Mouse (Mus musculus): ENCODE data around the gene Rbfox3. TPM values are rescaled to one million over a fixed set of nuclear protein-coding genes. Genes with fewer than 3 reads are reported as not detected.

The Rbfox3 gene
- polyA plus RNA-seq, 1 experiment from 2014 or later: 1.6 TPM

GRCm38 (mm10) chr11:118520251-118520650 is 391.1 kb downstream of the Rbfox3 start:
- Histone ChIP-seq H3K36me3 (no peaks in the 10 kb centered on the region), H3K9ac (no peak overlapping the region), H3K4me2 (no peak overlapping the region), H3K4me3 (replicated peaks) (no peak overlapping the region), H3K9me3 (no peaks in the 10 kb centered on the region), H3K27me3 (replicated peaks) (no peaks in the 10 kb centered on the region), H3K27ac (no peak overlapping the region), H3K4me1 (peaks cover 3% of the 10 kb centered on the region; the same call in 1 of the 2 replicates)
- 54% methylated on average over 5 of the region's 5 CpGs for WGBS
- no peak for ATAC-seq (ENCODE audit: insufficient read depth, low FRiP score, low read depth)

DNA sequence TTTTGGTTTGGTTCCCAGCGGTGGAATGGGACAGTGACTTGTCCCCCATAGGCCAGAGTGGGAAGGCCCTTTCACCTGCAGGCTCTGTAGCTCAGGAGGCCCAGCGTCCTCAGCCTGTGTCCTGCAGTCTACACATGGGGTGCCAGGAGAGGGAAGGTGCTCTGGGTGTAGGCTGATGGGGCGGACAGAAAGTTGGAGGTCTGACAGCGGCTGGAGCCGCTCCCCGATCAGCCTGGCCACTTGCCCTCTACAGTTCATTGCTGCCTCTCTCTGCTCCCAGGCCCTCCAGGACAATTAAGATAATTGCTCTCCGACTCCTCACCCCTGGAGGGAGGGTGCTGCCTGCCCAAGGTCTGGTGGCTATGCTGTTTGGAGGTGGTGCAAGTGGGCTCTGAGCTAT is 392.7 kb downstream of the Rbfox3 start:
- Histone ChIP-seq H3K27me3 (replicated peaks) (no peaks in the 10 kb centered on the region), H3K4me2 (no peak overlapping the region), H3K4me1 (peaks cover 3% of the 10 kb centered on the region; the same call in 1 of the 2 replicates), H3K9me3 (no peaks in the 10 kb centered on the region), H3K36me3 (no peaks in the 10 kb centered on the region), H3K9ac (no peak overlapping the region), H3K27ac (no peak overlapping the region), H3K4me3 (replicated peaks) (no peak overlapping the region)
- no peak for ATAC-seq (ENCODE audit: insufficient read depth, low FRiP score, low read depth)
- 79% methylated on average over 7 of the region's 7 CpGs for WGBS

- 68% methylated on average over 7 of the region's 7 CpGs for WGBS
- Histone ChIP-seq H3K27ac (no peak overlapping the region), H3K27me3 (replicated peaks) (no peaks in the 10 kb centered on the region), H3K9me3 (no peaks in the 10 kb centered on the region), H3K4me1 (peaks cover 3% of the 10 kb centered on the region; the same call in 1 of the 2 replicates), H3K36me3 (no peaks in the 10 kb centered on the region), H3K9ac (no peak overlapping the region), H3K4me2 (no peak overlapping the region), H3K4me3 (replicated peaks) (no peak overlapping the region)
- ATAC-seq (ENCODE audit: insufficient read depth, low FRiP score, low read depth): no peak
These were observed 393.5 kb downstream of the Rbfox3 start for GRCm38 (mm10) chr11:118517924-118518323.

- no peak overlapping the region for H3K4me3 ChIP-seq (replicated peaks)
- H3K4me2 ChIP-seq: peak overlapping the region; percentile 25
- no peak overlapping the region for H3K9ac ChIP-seq
- WGBS: 40% methylated on average over 15 of the region's 15 CpGs
- H3K36me3 ChIP-seq: no peaks in the 10 kb centered on the region
- no peaks in the 10 kb centered on the region for H3K9me3 ChIP-seq
- no peak overlapping the region for H3K27ac ChIP-seq
- H3K4me1 ChIP-seq: peaks cover 14% of the 10 kb centered on the region
- H3K27me3 ChIP-seq (replicated peaks): no peaks in the 10 kb centered on the region
- peak; percentile 67 for ATAC-seq (ENCODE audit: insufficient read depth, low FRiP score, low read depth)
These were observed 399.0 kb downstream of the Rbfox3 start for GRCm38 (mm10) chr11:118512257-118512910.

- Histone ChIP-seq H3K27me3 (replicated peaks) (no peaks in the 10 kb centered on the region), H3K4me2 (peak overlapping the region; percentile 25), H3K36me3 (no peaks in the 10 kb centered on the region), H3K4me1 (peaks cover 14% of the 10 kb centered on the region), H3K9me3 (no peaks in the 10 kb centered on the region), H3K4me3 (replicated peaks) (no peak overlapping the region), H3K27ac (no peak overlapping the region), H3K9ac (no peak overlapping the region)
- 44% methylated on average over 6 of the region's 6 CpGs for WGBS
- ATAC-seq (ENCODE audit: insufficient read depth, low FRiP score, low read depth): peak; percentile 8; the same call in 1 of the 2 replicates
These were observed 399.5 kb downstream of the Rbfox3 start for GRCm38 (mm10) chr11:118511851-118512250.

GRCm38 (mm10) chr11:118508341-118508740 is 403.1 kb downstream of the Rbfox3 start:
- Histone ChIP-seq H3K36me3 (no peaks in the 10 kb centered on the region), H3K9me3 (no peaks in the 10 kb centered on the region), H3K4me2 (no peak overlapping the region), H3K4me3 (replicated peaks) (no peak overlapping the region), H3K4me1 (peaks cover 11% of the 10 kb centered on the region), H3K27ac (no peak overlapping the region), H3K9ac (no peak overlapping the region), H3K27me3 (replicated peaks) (peaks cover 14% of the 10 kb centered on the region)
- ATAC-seq (ENCODE audit: insufficient read depth, low FRiP score, low read depth): no peak
- WGBS: 71% methylated on average over 7 of the region's 7 CpGs

- Histone ChIP-seq H3K9ac (no peak overlapping the region), H3K4me1 (peaks cover 14% of the 10 kb centered on the region), H3K27ac (no peak overlapping the region), H3K4me3 (replicated peaks) (no peak overlapping the region), H3K4me2 (no peak overlapping the region), H3K9me3 (no peaks in the 10 kb centered on the region), H3K36me3 (no peaks in the 10 kb centered on the region), H3K27me3 (replicated peaks) (peaks cover 18% of the 10 kb centered on the region)
- no peak for ATAC-seq (ENCODE audit: insufficient read depth, low FRiP score, low read depth)
- WGBS: 28% methylated on average over 5 of the region's 5 CpGs
These were observed 403.5 kb downstream of the Rbfox3 start for GRCm38 (mm10) chr11:118507904-118508303.

DNA sequence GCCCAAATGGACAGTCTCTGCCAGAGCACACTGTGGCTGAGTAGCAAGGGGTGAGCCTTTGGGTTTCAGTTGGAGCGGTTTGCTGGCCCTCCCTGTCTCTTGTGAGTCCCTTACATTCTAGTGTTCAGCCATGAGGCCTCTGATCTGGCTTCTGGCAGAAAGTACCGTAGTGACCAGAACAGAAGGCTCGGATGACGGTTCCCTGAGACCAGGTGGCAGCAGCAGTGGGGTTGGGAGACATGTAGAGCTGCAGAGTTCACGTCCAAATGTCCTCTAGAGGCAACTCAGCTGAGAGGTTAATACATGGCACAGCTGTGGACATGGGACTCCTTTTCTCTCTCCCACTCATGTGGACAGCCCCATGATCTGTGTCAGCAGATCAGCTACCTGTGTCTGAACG is 404.3 kb downstream of the Rbfox3 start:
- H3K4me3 ChIP-seq (replicated peaks): no peak overlapping the region
- peaks cover 18% of the 10 kb centered on the region for H3K27me3 ChIP-seq (replicated peaks)
- peaks cover 8% of the 10 kb centered on the region for H3K4me1 ChIP-seq
- H3K9ac ChIP-seq: no peak overlapping the region
- H3K27ac ChIP-seq: no peak overlapping the region
- H3K4me2 ChIP-seq: no peak overlapping the region
- ATAC-seq (ENCODE audit: insufficient read depth, low FRiP score, low read depth): no peak
- no peaks in the 10 kb centered on the region for H3K9me3 ChIP-seq
- 80% methylated on average over 6 of the region's 6 CpGs for whole genome bisulfite sequencing
- H3K36me3 ChIP-seq: no peaks in the 10 kb centered on the region

- WGBS: 57% methylated on average over 5 of the region's 5 CpGs
- 0 out of 2 replicates have a peak, but pooled peaks cover 4% of the 10 kb centered on the region for H3K4me1 ChIP-seq
- no peak overlapping the region for H3K27ac ChIP-seq
- H3K4me3 ChIP-seq (replicated peaks): no peak overlapping the region
- H3K9me3 ChIP-seq: no peaks in the 10 kb centered on the region
- no peak overlapping the region for H3K9ac ChIP-seq
- ATAC-seq (ENCODE audit: insufficient read depth, low FRiP score, low read depth): no peak
- H3K36me3 ChIP-seq: no peaks in the 10 kb centered on the region
- no peak overlapping the region for H3K4me2 ChIP-seq
- H3K27me3 ChIP-seq (replicated peaks): peaks cover 18% of the 10 kb centered on the region
These were observed 407.3 kb downstream of the Rbfox3 start for GRCm38 (mm10) chr11:118504180-118504454.

DNA sequence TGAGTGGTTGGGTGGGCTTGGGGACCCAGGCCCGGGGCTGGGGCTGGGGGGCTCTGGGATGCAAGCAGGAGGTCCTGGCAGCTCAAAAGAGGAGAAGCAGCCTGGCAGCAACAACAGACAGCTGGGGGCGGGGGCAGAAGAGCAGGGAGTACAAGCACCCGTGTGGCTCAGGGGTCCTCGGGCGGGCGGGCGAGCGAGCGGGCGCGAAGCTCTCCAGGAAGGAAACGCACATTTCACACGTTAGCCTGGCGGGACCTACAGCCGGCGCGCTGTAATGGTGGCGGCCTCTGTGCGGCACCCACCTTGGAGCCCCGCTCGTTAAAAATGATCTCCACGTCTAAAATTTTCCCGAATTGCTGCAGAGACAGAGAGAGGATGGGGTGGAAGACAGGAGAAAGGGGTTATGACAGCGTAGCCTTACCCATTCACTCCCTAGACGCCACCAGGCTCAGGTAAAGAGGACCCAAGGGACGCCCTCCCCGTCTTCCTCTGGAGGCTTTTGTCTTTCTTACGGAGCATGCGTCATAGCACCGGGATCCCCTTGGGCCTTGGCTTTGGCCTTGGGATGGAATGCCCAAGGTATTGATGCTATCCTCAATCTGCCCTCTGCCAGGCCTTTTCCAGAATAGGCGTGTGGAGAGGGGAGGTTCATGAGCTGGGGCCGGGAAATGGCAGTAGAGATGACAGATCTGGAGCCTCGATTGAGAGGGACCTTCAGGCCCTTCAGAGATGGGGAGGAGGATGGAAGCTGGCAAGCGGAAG is 407.8 kb downstream of the Rbfox3 start:
- H3K9ac ChIP-seq: no peak overlapping the region
- 21% methylated on average over 34 of the region's 34 CpGs for WGBS

DNA sequence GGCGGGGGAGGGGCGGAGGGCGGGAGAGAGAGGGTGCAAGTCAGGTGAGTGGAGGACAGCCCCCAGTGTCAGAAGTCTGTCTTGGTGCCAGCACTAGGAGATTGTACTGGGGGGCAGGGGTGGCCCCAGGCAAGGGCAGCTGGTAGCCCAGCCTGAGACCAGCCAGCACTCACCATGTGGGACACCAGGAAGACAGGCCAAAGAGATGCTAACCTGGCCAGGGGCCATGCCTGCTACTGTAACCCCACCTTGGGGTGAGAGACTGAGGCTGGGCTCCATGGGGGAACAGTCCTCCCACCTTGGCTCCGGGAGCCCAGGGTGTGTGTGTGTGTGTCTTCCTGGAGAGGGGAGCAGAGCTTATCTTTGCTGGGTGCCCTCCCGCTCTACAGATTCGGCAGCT is 408.4 kb downstream of the Rbfox3 start:
- Histone ChIP-seq H3K27ac (no peak overlapping the region), H3K9ac (no peak overlapping the region), H3K4me1 (0 out of 2 replicates have a peak, but pooled peaks cover 4% of the 10 kb centered on the region), H3K4me3 (replicated peaks) (no peak overlapping the region), H3K27me3 (replicated peaks) (peaks cover 18% of the 10 kb centered on the region), H3K9me3 (no peaks in the 10 kb centered on the region), H3K4me2 (peak overlapping the region; percentile 19; the same call in 1 of the 2 replicates), H3K36me3 (no peaks in the 10 kb centered on the region)
- ATAC-seq (ENCODE audit: insufficient read depth, low FRiP score, low read depth): no peak
- 40% methylated on average over 6 of the region's 6 CpGs for WGBS

More for the DNA sequence above, 407.8 kb downstream of the Rbfox3 start:
- Histone ChIP-seq H3K4me3 (replicated peaks) (no peak overlapping the region), H3K36me3 (no peaks in the 10 kb centered on the region), H3K4me2 (peak overlapping the region; percentile 19; the same call in 1 of the 2 replicates), H3K9me3 (no peaks in the 10 kb centered on the region), H3K27ac (no peak overlapping the region), H3K4me1 (0 out of 2 replicates have a peak, but pooled peaks cover 4% of the 10 kb centered on the region), H3K27me3 (replicated peaks) (peaks cover 18% of the 10 kb centered on the region)
- ATAC-seq (ENCODE audit: insufficient read depth, low FRiP score, low read depth): no peak

GRCm38 (mm10) chr11:118496066-118496689 is 415.2 kb downstream of the Rbfox3 start:
- Histone ChIP-seq H3K36me3 (no peaks in the 10 kb centered on the region), H3K9me3 (no peaks in the 10 kb centered on the region), H3K4me2 (no peak overlapping the region), H3K4me3 (replicated peaks) (no peak overlapping the region), H3K27me3 (replicated peaks) (no peaks in the 10 kb centered on the region), H3K27ac (no peak overlapping the region), H3K4me1 (no peaks in the 10 kb centered on the region), H3K9ac (no peak overlapping the region)
- 59% methylated on average over 20 of the region's 20 CpGs for whole genome bisulfite sequencing
- ATAC-seq (ENCODE audit: insufficient read depth, low FRiP score, low read depth): no peak

Data from stomach, embryonic 15.5 days (tissue).